17 mouse cellular contexts compared by ENCODE assay signal in the genomic region with DNA sequence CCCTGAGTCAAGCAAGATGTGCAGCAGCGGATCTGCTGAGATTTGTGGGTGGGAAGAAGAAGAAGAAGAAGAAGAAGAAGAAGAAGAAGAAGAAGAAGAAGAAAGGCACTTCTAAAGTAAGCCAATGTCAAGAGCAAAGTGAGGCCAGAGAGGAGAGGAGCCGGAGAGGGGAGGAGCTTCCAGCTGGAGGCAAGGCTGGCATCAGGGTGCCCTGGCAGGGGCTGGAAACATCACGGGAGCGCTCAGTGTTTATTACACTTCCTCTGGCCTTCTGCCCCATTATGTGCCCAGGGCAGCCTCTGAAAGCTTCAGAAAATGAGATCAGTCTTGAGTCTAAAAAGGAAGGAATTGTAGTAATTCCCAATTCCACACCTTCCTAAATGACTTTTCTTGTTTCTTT.
"Had no signal": no experiment of that assay in that cellular context is flagged by ENCODE, and none has a peak within 500 bp of the region (broad histone marks: within the 10 kb centered on the region; RNA-seq: fewer than 3 reads in every experiment).

No protein-coding gene starts in this region.

- H3K27ac ChIP-seq: lung, embryonic 15.5 days; macrophage; midbrain, embryonic 13.5 days; midbrain, embryonic 15.5 days; neural tube, embryonic 12.5 days; stomach, embryonic 15.5 days; stomach, postnatal 0 days had no signal

- H3K9me3 ChIP-seq: lung, embryonic 15.5 days; midbrain, embryonic 13.5 days; midbrain, embryonic 15.5 days; neural tube, embryonic 12.5 days; stomach, embryonic 15.5 days had no signal

- DNase-seq: liver, postnatal 0 days; lung, adult 2 months; lung, postnatal 14 days; right cerebral cortex, postnatal 14 days; thymus, adult 2 months; thymus, postnatal 14 days; thymus, postnatal 36 days had no signal

- H3K4me1 ChIP-seq: lung, embryonic 15.5 days; megakaryocyte, embryonic 14.5 days; midbrain, embryonic 13.5 days; midbrain, embryonic 15.5 days; neural tube, embryonic 12.5 days; stomach, embryonic 15.5 days had no signal

- H3K4me2 ChIP-seq: lung, embryonic 15.5 days; midbrain, embryonic 11.5 days; midbrain, embryonic 13.5 days; midbrain, embryonic 15.5 days; neural tube, embryonic 12.5 days; stomach, embryonic 15.5 days had no signal

- H3K4me3 ChIP-seq: lung, embryonic 15.5 days; megakaryocyte, embryonic 14.5 days; midbrain, embryonic 13.5 days; midbrain, embryonic 15.5 days; neural tube, embryonic 12.5 days; stomach, embryonic 15.5 days had no signal

- H3K9ac ChIP-seq: liver, postnatal 0 days; lung, embryonic 15.5 days; midbrain, embryonic 13.5 days; midbrain, embryonic 15.5 days; neural tube, embryonic 12.5 days; stomach, embryonic 15.5 days had no signal

- ATAC-seq: liver, postnatal 0 days; lung, postnatal 0 days; midbrain, embryonic 13.5 days; midbrain, embryonic 15.5 days had no signal

- H3K27me3 ChIP-seq: lung, embryonic 15.5 days; megakaryocyte, embryonic 14.5 days; midbrain, embryonic 13.5 days; midbrain, embryonic 15.5 days; neural tube, embryonic 12.5 days; stomach, embryonic 15.5 days had no signal
